Mouse (Mus musculus): ENCODE measurements around the gene Uba5. TPM values are rescaled to one million over a fixed set of nuclear protein-coding genes. Genes with fewer than 3 reads are reported as not detected.

The Uba5 gene
- polyA plus RNA-seq, 1 experiment from 2014 or later: 43.6 TPM

DNA sequence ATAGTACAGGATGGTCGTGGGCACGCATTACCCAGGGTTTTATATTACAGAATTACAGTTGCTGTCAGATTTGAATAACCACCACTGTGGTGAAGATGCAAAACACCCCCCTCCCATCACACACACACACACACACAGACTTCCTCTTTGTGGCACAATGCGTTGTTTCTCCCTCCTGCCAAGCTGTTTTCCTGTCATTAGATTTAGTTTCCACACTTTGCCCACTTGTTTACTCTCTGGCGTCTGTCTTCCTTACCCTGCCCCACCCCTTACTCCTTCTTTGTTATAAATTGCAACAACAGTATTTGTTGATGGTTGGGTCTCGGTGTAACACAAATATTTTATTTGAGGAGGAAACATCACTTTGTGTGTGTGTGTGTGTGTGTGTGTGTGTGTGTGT is 35.3 kb upstream of the Uba5 start:
- Histone ChIP-seq H3K9ac (no peak overlapping the region), H3K4me1 (replicated peaks) (peaks cover 8% of the 10 kb centered on the region; the same call in 1 of the 2 replicates), H3K4me2 (no peak overlapping the region), H3K27me3 (replicated peaks) (no peaks in the 10 kb centered on the region), H3K36me3 (peaks cover 3% of the 10 kb centered on the region; the same call in 1 of the 2 replicates), H3K9me3 (replicated peaks) (no peaks in the 10 kb centered on the region), H3K4me3 (no peak overlapping the region), H3K27ac (ENCODE audit: poor library complexity, severe bottlenecking) (no peak overlapping the region)
- WGBS: 71% methylated on average over 5 of the region's 5 CpGs
- no peak for ATAC-seq (ENCODE audit: insufficient number of reproducible peaks, low FRiP score)

- no peak for ATAC-seq (ENCODE audit: insufficient number of reproducible peaks, low FRiP score)
These were observed 30.0 kb upstream of the Uba5 start for GRCm38 (mm10) chr9:104092945-104093344.

GRCm38 (mm10) chr9:104088555-104088954 is 25.6 kb upstream of the Uba5 start:
- WGBS: 69% methylated on average over 8 of the region's 8 CpGs
- no peak for ATAC-seq (ENCODE audit: insufficient number of reproducible peaks, low FRiP score)
- H3K27me3 ChIP-seq (replicated peaks): no peaks in the 10 kb centered on the region
- H3K4me3 ChIP-seq: no peak overlapping the region
- H3K36me3 ChIP-seq: peaks cover 11% of the 10 kb centered on the region
- H3K9me3 ChIP-seq (replicated peaks): no peaks in the 10 kb centered on the region
- H3K27ac ChIP-seq (ENCODE audit: poor library complexity, severe bottlenecking): peak overlapping the region; percentile 75
- H3K9ac ChIP-seq: no peak overlapping the region
- no peak overlapping the region for H3K4me2 ChIP-seq
- H3K4me1 ChIP-seq (replicated peaks): 0 out of 2 replicates have a peak, but pooled peaks cover 3% of the 10 kb centered on the region

More at GRCm38 (mm10) chr9:104092945-104093344, 30.0 kb upstream of the Uba5 start:
- no peak overlapping the region for H3K4me2 ChIP-seq
- H3K4me1 ChIP-seq (replicated peaks): 0 out of 2 replicates have a peak, but pooled peaks cover 3% of the 10 kb centered on the region
- WGBS: 92% methylated on average over 5 of the region's 5 CpGs
- H3K27ac ChIP-seq (ENCODE audit: poor library complexity, severe bottlenecking): no peak overlapping the region
- H3K9ac ChIP-seq: no peak overlapping the region
- no peak overlapping the region for H3K4me3 ChIP-seq
- no peaks in the 10 kb centered on the region for H3K27me3 ChIP-seq (replicated peaks)
- H3K9me3 ChIP-seq (replicated peaks): no peaks in the 10 kb centered on the region
- H3K36me3 ChIP-seq: peaks cover 4% of the 10 kb centered on the region

GRCm38 (mm10) chr9:104085730-104086429 is 22.9 kb upstream of the Uba5 start:
- Histone ChIP-seq H3K9ac (no peak overlapping the region), H3K27me3 (replicated peaks) (no peaks in the 10 kb centered on the region), H3K4me2 (no peak overlapping the region), H3K9me3 (replicated peaks) (no peaks in the 10 kb centered on the region), H3K36me3 (peaks cover 15% of the 10 kb centered on the region), H3K27ac (ENCODE audit: poor library complexity, severe bottlenecking) (no peak overlapping the region), H3K4me3 (no peak overlapping the region), H3K4me1 (replicated peaks) (0 out of 2 replicates have a peak, but pooled peaks cover 3% of the 10 kb centered on the region)
- 62% methylated on average over 4 of the region's 4 CpGs for WGBS
- no peak for ATAC-seq (ENCODE audit: insufficient number of reproducible peaks, low FRiP score)

- no peak for ATAC-seq (ENCODE audit: insufficient number of reproducible peaks, low FRiP score)
- no peak overlapping the region for H3K9ac ChIP-seq
- 63% methylated on average over 3 of the region's 3 CpGs for WGBS
These were observed 17.1 kb upstream of the Uba5 start for GRCm38 (mm10) chr9:104080038-104080437.

GRCm38 (mm10) chr9:104079379-104079778 is 16.4 kb upstream of the Uba5 start:
- no peak overlapping the region for H3K4me3 ChIP-seq
- no peaks in the 10 kb centered on the region for H3K27me3 ChIP-seq (replicated peaks)
- no peak overlapping the region for H3K27ac ChIP-seq (ENCODE audit: poor library complexity, severe bottlenecking)
- H3K36me3 ChIP-seq: peaks cover 8% of the 10 kb centered on the region; the same call in 1 of the 2 replicates
- H3K4me2 ChIP-seq: no peak overlapping the region
- no peak overlapping the region for H3K9ac ChIP-seq
- no peaks in the 10 kb centered on the region for H3K4me1 ChIP-seq (replicated peaks)
- no peak for ATAC-seq (ENCODE audit: insufficient number of reproducible peaks, low FRiP score)
- no peaks in the 10 kb centered on the region for H3K9me3 ChIP-seq (replicated peaks)
- 49% methylated on average over 5 of the region's 5 CpGs for WGBS

More at GRCm38 (mm10) chr9:104080038-104080437, 17.1 kb upstream of the Uba5 start:
- no peak overlapping the region for H3K27ac ChIP-seq (ENCODE audit: poor library complexity, severe bottlenecking)
- H3K4me1 ChIP-seq (replicated peaks): no peaks in the 10 kb centered on the region
- no peak overlapping the region for H3K4me2 ChIP-seq
- H3K9me3 ChIP-seq (replicated peaks): no peaks in the 10 kb centered on the region
- H3K27me3 ChIP-seq (replicated peaks): no peaks in the 10 kb centered on the region
- H3K4me3 ChIP-seq: no peak overlapping the region
- H3K36me3 ChIP-seq: peaks cover 11% of the 10 kb centered on the region; the same call in 1 of the 2 replicates

DNA sequence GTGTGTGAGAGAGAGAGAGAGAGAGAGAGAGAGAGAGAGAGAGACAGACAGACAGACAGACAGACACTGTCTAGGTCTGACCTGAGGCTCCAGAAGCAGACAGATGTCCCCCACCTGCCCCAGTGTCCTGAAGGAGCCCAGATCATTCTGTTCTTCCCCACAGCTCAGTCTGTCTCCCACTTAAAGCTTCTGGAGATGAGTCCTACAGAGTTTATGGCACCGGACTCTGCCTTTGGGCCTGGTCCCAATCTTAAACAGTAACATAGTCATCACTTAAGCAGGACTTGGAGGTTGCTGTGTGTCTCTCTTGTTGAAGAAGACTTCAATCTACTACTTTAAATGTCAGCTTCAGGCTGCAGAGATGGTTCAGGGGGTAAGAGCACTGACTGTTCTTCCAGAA is 15.8 kb upstream of the Uba5 start:
- Histone ChIP-seq H3K9me3 (replicated peaks) (no peaks in the 10 kb centered on the region), H3K36me3 (peaks cover 6% of the 10 kb centered on the region; the same call in 1 of the 2 replicates), H3K27me3 (replicated peaks) (no peaks in the 10 kb centered on the region), H3K4me2 (no peak overlapping the region), H3K4me1 (replicated peaks) (no peaks in the 10 kb centered on the region), H3K9ac (no peak overlapping the region), H3K27ac (ENCODE audit: poor library complexity, severe bottlenecking) (no peak overlapping the region), H3K4me3 (no peak overlapping the region)
- no peak for ATAC-seq (ENCODE audit: insufficient number of reproducible peaks, low FRiP score)
- WGBS: 94% methylated on average over 1 of the region's 1 CpGs

DNA sequence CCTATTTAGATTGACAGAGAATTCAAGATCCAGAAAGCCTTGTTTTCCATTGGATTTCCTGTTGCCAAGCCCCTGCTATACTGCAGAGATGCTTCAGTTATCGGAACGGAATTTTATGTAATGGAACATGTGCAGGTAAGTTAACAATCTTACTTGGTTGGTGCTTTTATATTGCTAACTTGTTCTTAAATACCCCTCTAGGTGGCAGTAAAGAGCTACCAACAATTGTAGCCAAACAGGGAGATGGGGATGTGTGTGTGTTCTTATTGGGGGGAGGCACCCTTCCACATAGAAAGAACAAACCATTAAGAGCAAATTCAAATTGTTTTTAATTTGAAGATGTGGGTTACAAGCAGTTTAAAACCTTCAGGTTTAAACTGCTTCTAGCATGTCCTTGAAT is 12.9 kb upstream of the Uba5 start:
- Histone ChIP-seq H3K27me3 (replicated peaks) (no peaks in the 10 kb centered on the region), H3K27ac (ENCODE audit: poor library complexity, severe bottlenecking) (no peak overlapping the region), H3K4me1 (replicated peaks) (no peaks in the 10 kb centered on the region), H3K9ac (no peak overlapping the region), H3K36me3 (no peaks in the 10 kb centered on the region), H3K4me3 (no peak overlapping the region), H3K4me2 (no peak overlapping the region), H3K9me3 (replicated peaks) (no peaks in the 10 kb centered on the region)
- ATAC-seq (ENCODE audit: insufficient number of reproducible peaks, low FRiP score): no peak
- 63% methylated on average over 2 of the region's 2 CpGs for WGBS

- Histone ChIP-seq H3K27me3 (replicated peaks) (no peaks in the 10 kb centered on the region), H3K36me3 (no peaks in the 10 kb centered on the region), H3K4me3 (no peak overlapping the region), H3K9me3 (replicated peaks) (no peaks in the 10 kb centered on the region), H3K4me1 (replicated peaks) (0 out of 2 replicates have a peak, but pooled peaks cover 2% of the 10 kb centered on the region), H3K27ac (ENCODE audit: poor library complexity, severe bottlenecking) (no peak overlapping the region), H3K9ac (no peak overlapping the region), H3K4me2 (no peak overlapping the region)
- no peak for ATAC-seq (ENCODE audit: insufficient number of reproducible peaks, low FRiP score)
- WGBS: 64% methylated on average over 8 of the region's 8 CpGs
These were observed 8.1 kb upstream of the Uba5 start for GRCm38 (mm10) chr9:104070863-104071604.

GRCm38 (mm10) chr9:104070241-104070640 is 7.3 kb upstream of the Uba5 start:
- H3K9ac ChIP-seq: no peak overlapping the region
- H3K4me1 ChIP-seq (replicated peaks): 0 out of 2 replicates have a peak, but pooled peaks cover 2% of the 10 kb centered on the region
- no peak overlapping the region for H3K4me2 ChIP-seq
- no peaks in the 10 kb centered on the region for H3K36me3 ChIP-seq
- whole genome bisulfite sequencing: 40% methylated on average over 4 of the region's 4 CpGs
- H3K9me3 ChIP-seq (replicated peaks): no peaks in the 10 kb centered on the region
- H3K27me3 ChIP-seq (replicated peaks): no peaks in the 10 kb centered on the region
- ATAC-seq (ENCODE audit: insufficient number of reproducible peaks, low FRiP score): no peak
- no peak overlapping the region for H3K4me3 ChIP-seq
- no peak overlapping the region for H3K27ac ChIP-seq (ENCODE audit: poor library complexity, severe bottlenecking)

GRCm38 (mm10) chr9:104064571-104064970 is 1.6 kb upstream of the Uba5 start:
- Histone ChIP-seq H3K9ac (no peak overlapping the region), H3K4me3 (no peak overlapping the region), H3K9me3 (replicated peaks) (no peaks in the 10 kb centered on the region), H3K4me1 (replicated peaks) (peaks cover 17% of the 10 kb centered on the region), H3K36me3 (peaks cover 12% of the 10 kb centered on the region), H3K27me3 (replicated peaks) (no peaks in the 10 kb centered on the region), H3K4me2 (no peak overlapping the region), H3K27ac (ENCODE audit: poor library complexity, severe bottlenecking) (no peak overlapping the region)
- 37% methylated on average over 1 of the region's 1 CpGs for WGBS
- no peak for ATAC-seq (ENCODE audit: insufficient number of reproducible peaks, low FRiP score)
